Mouse (Mus musculus) intestine, postnatal 0 days (tissue): ENCODE measurements around the gene Sbno2. TPM values are rescaled to one million over a fixed set of nuclear protein-coding genes. Genes with fewer than 3 reads are reported as not detected.

Experiments
- ATAC-seq: fragments of 200-750 bp; cut with Nextera tagmentation; 2 replicates; pipeline ENCODE4 v1.8.0; 2017; ENCODE audit warnings: mild to moderate bottlenecking, moderate TSS enrichment, moderate library complexity
- H3K27ac ChIP-seq: fragments of 300-500 bp; sonication (generic); 2 replicates; pipeline ENCODE4 v1.5.1; 2014; ENCODE audit warnings: mild to moderate bottlenecking, low read depth, low read length, moderate library complexity
- H3K27me3 ChIP-seq: fragments of 300-500 bp; sonication (generic); replicated peaks from 2 replicates; pipeline ENCODE4 v1.6.1; 2014; ENCODE audit warnings: low read length, mixed read lengths; ENCODE audit not compliant: control insufficient read depth, insufficient read depth
- H3K36me3 ChIP-seq: fragments of 300-500 bp; sonication (generic); 2 replicates; pipeline ENCODE4 v1.6.1; 2014; ENCODE audit warnings: mild to moderate bottlenecking, moderate library complexity; ENCODE audit not compliant: control insufficient read depth, insufficient read depth
- H3K4me1 ChIP-seq: fragments of 300-500 bp; sonication (generic); replicated peaks from 2 replicates; pipeline ENCODE4 v1.6.1; 2014; ENCODE audit warnings: antibody characterized with exemption, low read length, mixed read lengths; ENCODE audit not compliant: control insufficient read depth, insufficient read depth
- H3K4me2 ChIP-seq: fragments of 300-500 bp; sonication (generic); replicated peaks from 2 replicates; pipeline ENCODE4 v1.6.1; 2014; ENCODE audit warnings: low read depth, mild to moderate bottlenecking, moderate library complexity
- H3K4me3 ChIP-seq: fragments of 300-500 bp; sonication (generic); 2 replicates; pipeline ENCODE4 v1.5.1; 2014; ENCODE audit warnings: low read depth, low read length
- H3K9ac ChIP-seq: fragments of 300-500 bp; sonication (generic); 2 replicates; pipeline ENCODE4 v1.6.1; 2014; ENCODE audit warnings: mild to moderate bottlenecking, low read depth, low read length
- H3K9me3 ChIP-seq: fragments of 300-500 bp; sonication (generic); 2 replicates; pipeline ENCODE4 v1.6.1; 2016; ENCODE audit warnings: mixed run types; ENCODE audit not compliant: control insufficient read depth
- CTCF ChIP-seq: sonication (generic); IDR thresholded peaks from 2 replicates; pipeline ENCODE4 v1.5.1; 2016; ENCODE audit warnings: low read depth, mild to moderate bottlenecking, control low read depth, antibody characterized with exemption, moderate library complexity
- WGBS: fragments of 180-500 bp; shearing (Covaris S2); extraction: QIAGEN DNeasy Blood & Tissue Kit; methylation state at CpG from one replicate; pipeline ENCODE4 v1.1.7; 2014; 5-methylcytosine and 5-hydroxymethylcytosine counted together
- polyA plus RNA-seq: library from polyadenylated mRNA; unstranded; fragments of >200 nt; fragmentation: Nextera tagmentation; extraction: Ambion mirVana; gene quantifications from 2 replicates; pipeline ENCODE4 v1.2.1, GENCODE M21; 2015

Gene Sbno2
- polyA plus RNA-seq, 1 experiment from 2014 or later: 9.8 TPM

DNA sequence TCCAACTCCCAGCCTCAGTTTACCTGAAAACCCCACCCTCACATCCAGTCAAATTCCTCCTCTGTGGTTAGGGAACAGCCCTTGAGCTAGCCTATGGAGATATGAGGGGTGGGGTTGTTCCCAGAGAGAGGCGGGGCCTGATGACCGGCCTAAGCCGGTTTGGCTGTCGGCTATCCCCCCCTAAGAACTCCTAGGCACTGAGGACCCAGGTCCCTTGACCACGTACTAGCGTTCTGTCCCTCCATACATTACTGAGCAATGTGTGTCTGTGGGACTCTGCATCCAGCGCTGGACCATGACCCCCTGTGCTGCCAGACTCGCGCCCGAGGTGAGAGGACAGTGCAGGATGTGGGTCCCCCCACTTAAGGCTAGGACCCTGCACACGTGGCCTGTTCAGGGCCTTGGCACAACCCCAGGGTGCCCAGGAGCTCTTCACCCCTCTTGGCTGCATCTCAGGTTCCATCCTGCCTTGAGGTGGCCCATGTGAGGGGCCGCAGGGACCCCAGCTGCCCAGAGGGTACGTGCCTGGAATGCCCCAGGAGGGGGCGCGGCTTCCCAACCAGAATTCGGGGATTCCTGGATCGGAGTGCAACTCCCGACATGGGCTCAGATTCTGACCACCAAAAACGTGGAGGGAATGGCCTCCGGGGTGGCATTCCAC, 85.8 kb downstream of the Sbno2 start:
- no peak for ATAC-seq
- Histone ChIP-seq H3K9me3 (no peaks in the 10 kb centered on the region), H3K36me3 (no peaks in the 10 kb centered on the region), H3K4me3 (no peak overlapping the region), H3K27me3 (0 out of 2 replicates have a peak, but pooled peaks cover 3% of the 10 kb centered on the region), H3K27ac (no peak overlapping the region), H3K9ac (peak overlapping the region; percentile 4; the same call in 1 of the 2 replicates), H3K4me2 (peak overlapping the region; percentile 37), H3K4me1 (no peaks in the 10 kb centered on the region)
- 26% methylated on average over 20 of the region's 20 CpGs for WGBS
- TF ChIP-seq CTCF: peak; percentile 26; the same call in 1 of the 2 replicates

DNA sequence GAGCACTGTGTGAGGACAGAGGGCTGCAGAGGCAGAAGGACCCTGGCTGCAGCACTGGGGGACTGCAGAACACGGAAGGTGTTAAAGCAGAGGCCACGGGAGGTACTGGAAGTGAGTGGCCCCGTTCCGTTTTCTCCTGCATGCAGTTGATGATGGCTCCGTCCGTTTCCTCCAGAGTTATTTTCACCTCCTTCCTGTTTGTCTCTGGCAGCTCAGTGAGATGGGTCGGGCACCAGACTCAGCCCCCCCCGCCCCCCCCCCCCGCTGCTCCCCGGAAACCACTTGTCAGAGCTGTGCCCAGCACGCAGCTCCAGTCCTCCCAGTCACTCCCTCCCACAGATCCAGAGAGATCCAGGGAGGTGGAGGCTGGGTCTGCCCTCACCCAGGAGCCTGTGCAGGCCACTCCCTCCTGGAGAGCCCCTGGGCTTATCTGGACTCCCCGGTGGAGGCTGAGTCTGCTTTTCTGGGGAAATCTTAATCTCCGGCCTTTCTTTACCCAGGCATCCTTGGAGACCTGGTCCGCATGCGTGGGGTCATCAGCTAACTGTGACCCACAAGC, 86.6 kb downstream of the Sbno2 start:
- 0 out of 2 replicates have a peak, but pooled peaks have one; percentile 10 for TF ChIP-seq CTCF
- no peaks in the 10 kb centered on the region for H3K36me3 ChIP-seq
- H3K9me3 ChIP-seq: no peaks in the 10 kb centered on the region
- H3K4me2 ChIP-seq: peak overlapping the region; percentile 37; the same call in 1 of the 2 replicates
- H3K4me3 ChIP-seq: no peak overlapping the region
- peaks cover 9% of the 10 kb centered on the region; the same call in 1 of the 2 replicates for H3K27me3 ChIP-seq
- 5% methylated on average over 14 of the region's 15 CpGs for WGBS
- ATAC-seq: 0 out of 2 replicates have a peak, but pooled peaks have one; percentile 32
- no peak overlapping the region for H3K27ac ChIP-seq
- no peak overlapping the region for H3K9ac ChIP-seq
- H3K4me1 ChIP-seq: no peaks in the 10 kb centered on the region

DNA sequence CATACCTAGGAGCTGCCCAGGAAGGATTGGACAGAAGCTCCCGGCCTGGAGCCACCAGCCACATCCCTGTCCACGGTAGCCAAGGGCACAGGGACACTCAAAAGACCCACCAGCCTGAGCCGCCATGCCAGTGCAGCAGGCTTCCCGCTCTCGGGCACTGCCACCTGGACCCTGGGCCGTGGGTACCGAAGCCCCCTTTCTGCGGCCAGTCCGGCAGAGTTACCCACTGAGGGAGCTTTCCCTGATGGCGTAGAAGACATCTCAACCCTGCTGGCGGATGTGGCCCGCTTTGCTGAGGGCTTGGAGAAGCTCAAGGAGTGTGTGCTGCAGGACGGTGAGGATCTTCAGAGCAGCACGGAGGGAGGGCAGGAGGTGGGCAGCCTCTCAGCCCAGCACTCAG, 87.6 kb downstream of the Sbno2 start:
- H3K4me2 ChIP-seq: 0 out of 2 replicates have a peak overlapping the region, but pooled peaks have one; percentile 3
- H3K9me3 ChIP-seq: no peaks in the 10 kb centered on the region

DNA sequence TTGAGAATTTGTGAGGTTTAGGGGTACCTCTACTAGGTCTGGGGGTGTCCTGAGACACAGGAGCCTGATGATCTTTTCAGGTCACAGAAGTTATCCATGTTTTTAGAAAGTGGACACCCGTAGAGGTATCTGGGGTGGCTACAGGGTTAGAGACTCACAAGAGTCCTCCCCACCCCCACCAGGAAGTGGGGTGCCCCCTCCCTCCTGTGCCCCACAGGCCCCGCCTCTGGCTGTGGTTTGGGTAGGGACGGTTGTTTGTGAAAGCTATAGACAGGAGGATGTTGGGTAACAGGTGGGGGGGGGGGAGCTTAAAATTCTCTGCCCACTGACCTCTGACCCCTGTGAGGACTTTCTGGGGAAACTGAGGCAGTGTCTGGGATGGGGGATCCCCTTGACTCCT, 88.0 kb downstream of the Sbno2 start:
- H3K4me3 ChIP-seq: no peak overlapping the region; the same call in 1 of the 2 replicates
- 56% methylated on average over 3 of the region's 3 CpGs for WGBS

More for the DNA sequence above, 87.6 kb downstream of the Sbno2 start:
- Histone ChIP-seq H3K27me3 (peaks cover 13% of the 10 kb centered on the region; the same call in 1 of the 2 replicates), H3K27ac (no peak overlapping the region), H3K9ac (no peak overlapping the region), H3K4me3 (no peak overlapping the region), H3K4me1 (no peaks in the 10 kb centered on the region), H3K36me3 (peaks cover 5% of the 10 kb centered on the region; the same call in 1 of the 2 replicates)
- TF ChIP-seq CTCF: no peak
- 88% methylated on average over 14 of the region's 14 CpGs for WGBS
- ATAC-seq: no peak

DNA sequence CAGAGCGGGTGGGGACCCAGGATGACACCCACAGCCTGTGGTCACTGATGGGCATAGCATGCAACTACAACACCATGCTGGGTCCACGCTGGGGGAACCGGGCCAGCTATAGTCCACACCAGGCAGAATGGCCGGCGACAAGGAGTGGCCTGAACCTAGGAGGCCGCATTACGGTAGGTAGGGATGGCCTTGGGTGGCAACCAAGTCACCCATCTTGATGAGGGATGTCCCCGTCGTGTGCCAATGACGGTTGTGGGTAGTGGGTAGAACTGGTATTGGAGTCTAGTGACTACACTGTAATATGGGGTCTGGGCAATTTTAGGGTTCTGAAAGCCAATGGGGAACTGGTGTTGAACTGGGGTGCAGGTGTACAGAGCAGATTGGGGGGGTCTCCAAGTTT, 88.4 kb downstream of the Sbno2 start:
- Histone ChIP-seq H3K27me3 (peaks cover 13% of the 10 kb centered on the region; the same call in 1 of the 2 replicates), H3K4me2 (no peak overlapping the region), H3K9me3 (no peaks in the 10 kb centered on the region), H3K9ac (no peak overlapping the region), H3K36me3 (peaks cover 9% of the 10 kb centered on the region; the same call in 1 of the 2 replicates), H3K4me3 (peak overlapping the region; percentile 12; the same call in 1 of the 2 replicates), H3K4me1 (no peaks in the 10 kb centered on the region), H3K27ac (no peak overlapping the region)
- 92% methylated on average over 10 of the region's 10 CpGs for WGBS
- no peak for TF ChIP-seq CTCF
- no peak for ATAC-seq

More for the DNA sequence above, 88.0 kb downstream of the Sbno2 start:
- Histone ChIP-seq H3K4me2 (0 out of 2 replicates have a peak overlapping the region, but pooled peaks have one; percentile 3), H3K27ac (no peak overlapping the region), H3K9ac (no peak overlapping the region), H3K4me1 (no peaks in the 10 kb centered on the region), H3K9me3 (no peaks in the 10 kb centered on the region), H3K36me3 (peaks cover 5% of the 10 kb centered on the region; the same call in 1 of the 2 replicates), H3K27me3 (peaks cover 13% of the 10 kb centered on the region; the same call in 1 of the 2 replicates)
- no peak for TF ChIP-seq CTCF
- ATAC-seq: no peak

DNA sequence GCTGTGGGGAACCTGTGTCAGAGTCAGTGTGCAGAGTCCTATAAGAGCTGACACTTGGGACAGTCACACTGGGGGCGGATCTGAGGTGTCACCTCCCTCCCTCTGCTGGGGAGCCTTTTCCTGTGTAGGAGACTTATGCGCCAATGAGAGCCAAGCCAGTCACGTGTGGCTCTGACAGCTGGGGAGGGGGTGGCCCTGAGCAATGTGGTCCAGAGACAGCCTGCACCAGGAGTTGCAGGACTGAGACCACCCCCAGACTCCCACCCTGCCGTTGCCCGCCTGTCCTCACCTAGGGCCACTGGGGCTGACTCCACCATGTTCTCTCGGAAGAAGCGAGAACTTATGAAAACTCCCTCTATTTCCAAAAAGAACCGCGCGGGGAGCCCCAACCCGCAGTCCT, 88.9 kb downstream of the Sbno2 start, which contains the start of gene Arhgap45:
Gene Arhgap45 (plus strand): TSS at position 143 of the 400 bp plus-strand sequence.
- WGBS: 76% methylated on average over 11 of the region's 11 CpGs
- Histone ChIP-seq H3K9me3 (no peaks in the 10 kb centered on the region), H3K9ac (no peak within 1 kb of the TSS), H3K4me3 (peak within 1 kb of the TSS; percentile 12; the same call in 1 of the 2 replicates), H3K4me2 (no peak within 1 kb of the TSS), H3K4me1 (no peaks in the 10 kb centered on the region), H3K27ac (no peak within 1 kb of the TSS), H3K36me3 (peaks cover 13% of the 10 kb centered on the region; the same call in 1 of the 2 replicates), H3K27me3 (peaks cover 13% of the 10 kb centered on the region; the same call in 1 of the 2 replicates)
- no peak for TF ChIP-seq CTCF
- ATAC-seq: no peak
